Mouse (Mus musculus): ENCODE measurements around the gene Dusp15. TPM values are rescaled to one million over a fixed set of nuclear protein-coding genes. Genes with fewer than 3 reads are reported as not detected.

Dusp15 gene
- polyA plus RNA-seq, 1 experiment from 2014 or later: 0.75 TPM

DNA sequence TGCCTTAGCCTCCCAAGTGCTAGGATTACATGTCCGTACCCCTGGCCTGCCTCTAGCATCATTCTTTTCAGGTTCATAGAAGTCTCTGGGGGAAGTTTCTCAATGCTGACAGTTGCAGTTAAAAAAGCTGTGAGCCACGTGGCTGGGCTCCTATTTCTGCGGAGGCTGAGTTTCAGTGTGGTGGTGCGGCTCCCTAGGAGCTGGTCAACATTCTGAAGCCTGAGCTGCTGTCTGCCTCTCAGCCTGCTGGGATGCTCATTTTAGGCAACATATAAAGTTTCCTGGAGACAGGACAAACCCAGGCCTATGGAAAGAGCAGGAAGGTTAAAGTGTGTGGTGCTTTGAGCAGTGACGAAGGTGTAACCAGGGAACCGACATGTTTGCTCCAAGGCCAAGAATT is 52.5 kb downstream of the Dusp15 start:
- H3K27me3 ChIP-seq: no peaks in the 10 kb centered on the region
- H3K36me3 ChIP-seq: peaks cover 25% of the 10 kb centered on the region
- no peak overlapping the region for H3K27ac ChIP-seq
- no peaks in the 10 kb centered on the region; the same call in 1 of the 2 replicates for H3K4me1 ChIP-seq
- 65% methylated on average over 6 of the region's 6 CpGs for WGBS
- no peak overlapping the region for H3K4me3 ChIP-seq
- no peak for ATAC-seq (ENCODE audit: low FRiP score, low read depth)
- no peaks in the 10 kb centered on the region for H3K9me3 ChIP-seq
- no peak overlapping the region for H3K4me2 ChIP-seq (replicated peaks)
- no peak overlapping the region for H3K9ac ChIP-seq

DNA sequence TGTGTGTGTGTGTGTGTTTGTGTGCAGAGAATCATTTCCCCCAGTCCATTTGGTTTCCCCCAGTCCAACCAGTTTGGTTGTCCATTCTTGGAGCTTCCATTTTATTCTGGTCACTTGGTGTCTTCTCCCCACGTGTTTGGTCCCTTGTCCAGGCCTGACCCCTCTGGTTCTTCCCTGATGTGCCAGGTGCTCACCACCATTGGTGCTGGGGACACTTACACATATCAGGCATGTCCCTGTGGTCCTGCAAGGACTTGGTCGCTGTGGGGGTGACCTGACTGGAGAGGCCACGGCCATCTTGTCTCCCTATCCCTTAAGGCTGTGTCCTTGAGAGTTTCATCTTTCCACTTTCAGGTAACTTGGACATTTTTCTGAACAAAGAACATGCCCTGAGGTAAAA is 54.6 kb downstream of the Dusp15 start:
- Histone ChIP-seq H3K27me3 (no peaks in the 10 kb centered on the region), H3K36me3 (peaks cover 46% of the 10 kb centered on the region), H3K9ac (no peak overlapping the region), H3K9me3 (no peaks in the 10 kb centered on the region), H3K4me2 (replicated peaks) (no peak overlapping the region), H3K4me3 (no peak overlapping the region), H3K4me1 (no peaks in the 10 kb centered on the region), H3K27ac (no peak overlapping the region)
- ATAC-seq (ENCODE audit: low FRiP score, low read depth): no peak
- WGBS: 94% methylated on average over 3 of the region's 3 CpGs

DNA sequence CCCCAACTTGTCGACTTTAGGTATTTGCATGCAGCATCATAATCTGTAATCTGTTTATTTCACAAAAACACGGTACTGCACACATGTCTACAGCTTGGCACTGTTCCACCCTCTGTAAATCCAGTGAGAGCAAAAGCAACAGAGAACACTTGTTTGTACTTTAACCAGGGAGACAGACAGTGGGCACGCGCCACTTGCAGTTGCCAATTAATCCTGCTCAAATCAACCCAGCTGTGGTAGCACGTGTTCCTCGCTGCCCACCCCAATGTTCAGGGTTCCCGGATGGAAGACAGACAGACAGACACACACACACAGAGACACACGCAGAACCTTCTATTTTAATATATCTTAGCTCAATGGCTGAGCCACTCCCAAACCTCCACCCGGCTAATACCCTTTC is 55.7 kb downstream of the Dusp15 start:
- WGBS: 92% methylated on average over 9 of the region's 9 CpGs
- Histone ChIP-seq H3K27ac (no peak overlapping the region), H3K9ac (no peak overlapping the region), H3K4me2 (replicated peaks) (no peak overlapping the region), H3K9me3 (no peaks in the 10 kb centered on the region), H3K27me3 (no peaks in the 10 kb centered on the region), H3K4me1 (no peaks in the 10 kb centered on the region), H3K36me3 (peaks cover 56% of the 10 kb centered on the region), H3K4me3 (no peak overlapping the region)
- no peak for ATAC-seq (ENCODE audit: low FRiP score, low read depth)

Other genes with a start within 250 kb of the Dusp15 start
- 232 and 236 TPM in 2 replicates for gene Id1, start 215.4 kb downstream of the Dusp15 start, polyA plus RNA-seq (2015; fragmentation: Nextera tagmentation; extraction: Ambion mirVana)
- gene Cox4i2, start 197.5 kb downstream of the Dusp15 start, polyA plus RNA-seq (2015; fragmentation: Nextera tagmentation; extraction: Ambion mirVana): 32.0 and 34.4 TPM in 2 replicates
- gene Bcl2l1, start 120.0 kb downstream of the Dusp15 start, polyA plus RNA-seq (2015; fragmentation: Nextera tagmentation; extraction: Ambion mirVana): 93.3 and 93.5 TPM in 2 replicates
- gene Tpx2, start 103.7 kb downstream of the Dusp15 start, polyA plus RNA-seq (2015; fragmentation: Nextera tagmentation; extraction: Ambion mirVana): 83.1 and 86.8 TPM in 2 replicates
- 0.05 and 0.08 TPM in 2 replicates for gene Mylk2, start 40.3 kb downstream of the Dusp15 start, polyA plus RNA-seq (2015; fragmentation: Nextera tagmentation; extraction: Ambion mirVana)
- 0.65 and 0.66 TPM in 2 replicates for gene Foxs1, start 18.5 kb downstream of the Dusp15 start, polyA plus RNA-seq (2015; fragmentation: Nextera tagmentation; extraction: Ambion mirVana)
- gene Ttll9, start 10.8 kb upstream of the Dusp15 start, polyA plus RNA-seq (2015; fragmentation: Nextera tagmentation; extraction: Ambion mirVana): 0.32 and 0.39 TPM in 2 replicates
- gene Pdrg1, start 63.7 kb upstream of the Dusp15 start, polyA plus RNA-seq (2015; fragmentation: Nextera tagmentation; extraction: Ambion mirVana): 126 and 131 TPM in 2 replicates
- not detected in 2 replicates for gene Xkr7, start 80.2 kb upstream of the Dusp15 start, polyA plus RNA-seq (2015; fragmentation: Nextera tagmentation; extraction: Ambion mirVana)
- gene Ccm2l, start 114.3 kb upstream of the Dusp15 start, polyA plus RNA-seq (2015; fragmentation: Nextera tagmentation; extraction: Ambion mirVana): 1.7 and 1.9 TPM in 2 replicates
- gene Hck, start 156.8 kb upstream of the Dusp15 start, polyA plus RNA-seq (2015; fragmentation: Nextera tagmentation; extraction: Ambion mirVana): 6.7 and 7.9 TPM in 2 replicates
- gene Tm9sf4, start 209.6 kb upstream of the Dusp15 start, polyA plus RNA-seq (2015; fragmentation: Nextera tagmentation; extraction: Ambion mirVana): 93.9 and 101 TPM in 2 replicates

Data from limb, embryonic 13.5 days (tissue).